Mouse (Mus musculus) lung, adult 2 months (tissue): ENCODE measurements at regions not wholly inside any gene's neighbourhood (a gene's known extent, or its start where the extent isn't known, plus 50 kb on each side); places are given as distances from the start of the nearest gene placed in this dataset.

Experiments used
- CTCF ChIP-seq: fragments of 200-500 bp; IDR thresholded peaks from 2 replicates; pipeline ENCODE4 v1.5.1; 2011; ENCODE audit warnings: mild to moderate bottlenecking, low read length, control low read depth; ENCODE audit not compliant: insufficient read depth
- POLR2A ChIP-seq: fragments of 200-500 bp; IDR thresholded peaks from 2 replicates; pipeline ENCODE4 v1.6.1; 2011; ENCODE audit warnings: low read depth, mild to moderate bottlenecking, control low read depth, low read length, borderline replicate concordance; ENCODE audit errors: extremely low read depth

- TF ChIP-seq CTCF (no peak), POLR2A (no peak)
Measured at GRCm38 (mm10) chr12:45287759-45288158, 213.2 kb upstream of the Stxbp6 start.
